Mouse (Mus musculus) lung, embryonic 14.5 days (tissue): ENCODE measurements around the gene Myof. TPM values are rescaled to one million over a fixed set of nuclear protein-coding genes. Genes with fewer than 3 reads are reported as not detected.

Experiments used
- ATAC-seq: fragments of 200-750 bp; cut with Nextera tagmentation; 2 replicates; pipeline ENCODE4 v1.8.0; 2017; ENCODE audit warnings: mild to moderate bottlenecking, moderate TSS enrichment, moderate library complexity; ENCODE audit not compliant: insufficient read depth
- DNase-seq: peaks from one replicate; pipeline ENCODE4 v3.0.0-alpha.2; 2015
- H3K27ac ChIP-seq: fragments of 300-500 bp; sonication (generic); 2 replicates; pipeline ENCODE4 v1.5.1; 2014; ENCODE audit warnings: low read depth, mild to moderate bottlenecking, moderate library complexity
- H3K27me3 ChIP-seq: fragments of 300-500 bp; sonication (generic); 2 replicates; pipeline ENCODE4 v1.6.1; 2014; ENCODE audit warnings: low read length, control low read depth; ENCODE audit not compliant: insufficient read depth
- H3K36me3 ChIP-seq: fragments of 300-500 bp; sonication (generic); 2 replicates; pipeline ENCODE4 v1.6.1; 2014; ENCODE audit warnings: control low read depth; ENCODE audit not compliant: insufficient read depth
- H3K4me1 ChIP-seq: fragments of 300-500 bp; sonication (generic); 2 replicates; pipeline ENCODE4 v1.6.1; 2014; ENCODE audit warnings: antibody characterized with exemption, control low read depth; ENCODE audit not compliant: insufficient read depth
- H3K4me2 ChIP-seq: fragments of 300-500 bp; sonication (generic); 2 replicates; pipeline ENCODE4 v1.6.1; 2014; ENCODE audit warnings: mild to moderate bottlenecking
- H3K4me3 ChIP-seq: fragments of 300-500 bp; sonication (generic); 2 replicates; pipeline ENCODE4 v1.5.1; 2014; ENCODE audit warnings: low read depth, low read length
- H3K9ac ChIP-seq: fragments of 300-500 bp; sonication (generic); 2 replicates; pipeline ENCODE4 v1.6.1; 2014
- H3K9me3 ChIP-seq: fragments of 300-500 bp; sonication (generic); 2 replicates; pipeline ENCODE4 v1.6.1; 2016; ENCODE audit warnings: low read depth, low read length, control low read depth
- CTCF ChIP-seq: IDR thresholded peaks from 2 replicates; pipeline ENCODE4 v1.5.1; 2016; ENCODE audit warnings: antibody characterized with exemption, low read depth
- WGBS: fragments of 180-500 bp; shearing (Covaris S2); extraction: QIAGEN DNeasy Blood & Tissue Kit; methylation state at CpG from one replicate; pipeline ENCODE4 v1.1.7; 2014; 5-methylcytosine and 5-hydroxymethylcytosine counted together
- polyA plus RNA-seq: library from polyadenylated mRNA; unstranded; fragments of >200 nt; fragmentation: Nextera tagmentation; extraction: Ambion mirVana; gene quantifications from 2 replicates; pipeline ENCODE4 v1.2.1, GENCODE M21; 2014

The Myof gene
- polyA plus RNA-seq, 1 experiment from 2014 or later: 41.0 TPM

- Histone ChIP-seq H3K4me1 (no peaks in the 10 kb centered on the region), H3K4me3 (no peak overlapping the region), H3K27ac (no peak overlapping the region), H3K27me3 (no peaks in the 10 kb centered on the region), H3K9me3 (no peaks in the 10 kb centered on the region), H3K4me2 (no peak overlapping the region), H3K9ac (no peak overlapping the region), H3K36me3 (peaks cover 14% of the 10 kb centered on the region; the same call in 1 of the 2 replicates)
- 72% methylated on average over 4 of the region's 4 CpGs for WGBS
- no peak for TF ChIP-seq CTCF
- ATAC-seq (no peak), DNase-seq (no peak)
Observed at GRCm38 (mm10) chr19:37988156-37988555, 55.2 kb downstream of the Myof start.

- H3K27ac ChIP-seq: no peak overlapping the region
- H3K27me3 ChIP-seq: no peaks in the 10 kb centered on the region
- no peak overlapping the region for H3K4me2 ChIP-seq
- TF ChIP-seq CTCF: no peak
- ATAC-seq (no peak), DNase-seq (no peak)
- H3K9me3 ChIP-seq: no peaks in the 10 kb centered on the region
- H3K4me3 ChIP-seq: no peak overlapping the region
- H3K4me1 ChIP-seq: no peaks in the 10 kb centered on the region
- WGBS: 70% methylated on average over 16 of the region's 16 CpGs
- H3K36me3 ChIP-seq: peaks cover 28% of the 10 kb centered on the region; the same call in 1 of the 2 replicates
- H3K9ac ChIP-seq: no peak overlapping the region
Observed at GRCm38 (mm10) chr19:37985730-37986129, 57.6 kb downstream of the Myof start.

GRCm38 (mm10) chr19:37975951-37976350, 67.4 kb downstream of the Myof start:
- 90% methylated on average over 5 of the region's 5 CpGs for WGBS
- no peak for DNase-seq
- no peak for TF ChIP-seq CTCF
- H3K4me2 ChIP-seq: no peak overlapping the region
- H3K27ac ChIP-seq: no peak overlapping the region
- no peak overlapping the region for H3K9ac ChIP-seq
- no peaks in the 10 kb centered on the region for H3K27me3 ChIP-seq
- H3K36me3 ChIP-seq: peaks cover 28% of the 10 kb centered on the region; the same call in 1 of the 2 replicates
- H3K9me3 ChIP-seq: no peaks in the 10 kb centered on the region
- no peak for ATAC-seq
- H3K4me1 ChIP-seq: no peaks in the 10 kb centered on the region
- H3K4me3 ChIP-seq: no peak overlapping the region

- no peak for DNase-seq
- TF ChIP-seq CTCF: no peak
- WGBS: 83% methylated on average over 4 of the region's 4 CpGs
- Histone ChIP-seq H3K4me3 (no peak overlapping the region), H3K4me2 (no peak overlapping the region), H3K27ac (no peak overlapping the region), H3K36me3 (peaks cover 15% of the 10 kb centered on the region; the same call in 1 of the 2 replicates), H3K9ac (no peak overlapping the region), H3K9me3 (no peaks in the 10 kb centered on the region), H3K4me1 (no peaks in the 10 kb centered on the region), H3K27me3 (no peaks in the 10 kb centered on the region)
- ATAC-seq: no peak
Observed at GRCm38 (mm10) chr19:37970571-37970970, 72.8 kb downstream of the Myof start.

- peaks cover 20% of the 10 kb centered on the region; the same call in 1 of the 2 replicates for H3K36me3 ChIP-seq
- no peaks in the 10 kb centered on the region for H3K9me3 ChIP-seq
- DNase-seq: peak; percentile 63
- H3K4me2 ChIP-seq: no peak overlapping the region
- H3K27me3 ChIP-seq: no peaks in the 10 kb centered on the region
- H3K4me1 ChIP-seq: no peaks in the 10 kb centered on the region
- no peak overlapping the region for H3K27ac ChIP-seq
- no peak for ATAC-seq
- H3K4me3 ChIP-seq: no peak overlapping the region
- H3K9ac ChIP-seq: no peak overlapping the region
- no peak for TF ChIP-seq CTCF
- WGBS: 53% methylated on average over 5 of the region's 5 CpGs
Observed at GRCm38 (mm10) chr19:37970004-37970403, 73.4 kb downstream of the Myof start.

GRCm38 (mm10) chr19:37965828-37966227, 77.5 kb downstream of the Myof start:
- WGBS: 67% methylated on average over 4 of the region's 4 CpGs
- DNase-seq (no peak), ATAC-seq (no peak)
- H3K4me3 ChIP-seq: no peak overlapping the region
- H3K4me2 ChIP-seq: no peak overlapping the region
- H3K27me3 ChIP-seq: no peaks in the 10 kb centered on the region
- TF ChIP-seq CTCF: no peak
- H3K9ac ChIP-seq: no peak overlapping the region
- no peaks in the 10 kb centered on the region for H3K4me1 ChIP-seq
- no peak overlapping the region for H3K27ac ChIP-seq
- no peaks in the 10 kb centered on the region for H3K9me3 ChIP-seq
- H3K36me3 ChIP-seq: peaks cover 24% of the 10 kb centered on the region; the same call in 1 of the 2 replicates

GRCm38 (mm10) chr19:37963421-37963820, 80.0 kb downstream of the Myof start:
- Histone ChIP-seq H3K27me3 (no peaks in the 10 kb centered on the region), H3K4me3 (no peak overlapping the region), H3K27ac (no peak overlapping the region), H3K4me2 (no peak overlapping the region), H3K36me3 (peaks cover 41% of the 10 kb centered on the region; the same call in 1 of the 2 replicates), H3K9me3 (no peaks in the 10 kb centered on the region), H3K4me1 (no peaks in the 10 kb centered on the region), H3K9ac (no peak overlapping the region)
- 90% methylated on average over 5 of the region's 5 CpGs for WGBS
- DNase-seq: no peak
- no peak for TF ChIP-seq CTCF
- ATAC-seq: no peak

- Histone ChIP-seq H3K9ac (no peak overlapping the region), H3K27me3 (no peaks in the 10 kb centered on the region), H3K9me3 (no peaks in the 10 kb centered on the region), H3K36me3 (peaks cover 32% of the 10 kb centered on the region; the same call in 1 of the 2 replicates), H3K4me1 (no peaks in the 10 kb centered on the region), H3K4me3 (no peak overlapping the region), H3K4me2 (no peak overlapping the region), H3K27ac (no peak overlapping the region)
- no peak for DNase-seq
- 92% methylated on average over 9 of the region's 9 CpGs for WGBS
- ATAC-seq: no peak
- no peak for TF ChIP-seq CTCF
Observed at GRCm38 (mm10) chr19:37960791-37961190, 82.6 kb downstream of the Myof start.
